Mouse (Mus musculus) cerebellum, adult 9-10 months (tissue): ENCODE data around the gene Mfap1b.
A peak's percentile ranks its signal among the peaks of the same experiment; 100 is the strongest.

Experiments used
- DNase-seq: peaks from one replicate; pipeline ENCODE4 v3.0.0; 2022

Gene Mfap1b

DNA sequence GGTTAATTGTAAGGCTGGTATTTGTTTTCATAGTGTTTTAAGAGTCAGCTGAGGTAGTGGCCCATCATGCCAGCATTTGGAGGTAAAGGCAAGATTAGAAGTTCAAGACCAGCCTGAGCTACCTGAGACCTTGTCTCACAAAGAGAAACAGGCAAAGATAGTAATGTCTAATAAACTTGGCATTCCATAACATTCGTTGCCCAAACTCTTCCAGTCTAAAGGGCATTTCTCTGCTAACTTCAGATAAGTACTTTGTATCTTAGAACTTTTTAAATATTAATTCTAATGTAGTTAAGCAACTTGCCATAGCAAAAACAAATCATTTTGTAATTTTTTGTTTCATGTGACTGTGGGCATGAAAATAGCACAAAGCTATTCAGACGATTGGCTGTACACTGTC is 50.7 kb downstream of the Mfap1b start:
- DNase-seq = no peak

DNA sequence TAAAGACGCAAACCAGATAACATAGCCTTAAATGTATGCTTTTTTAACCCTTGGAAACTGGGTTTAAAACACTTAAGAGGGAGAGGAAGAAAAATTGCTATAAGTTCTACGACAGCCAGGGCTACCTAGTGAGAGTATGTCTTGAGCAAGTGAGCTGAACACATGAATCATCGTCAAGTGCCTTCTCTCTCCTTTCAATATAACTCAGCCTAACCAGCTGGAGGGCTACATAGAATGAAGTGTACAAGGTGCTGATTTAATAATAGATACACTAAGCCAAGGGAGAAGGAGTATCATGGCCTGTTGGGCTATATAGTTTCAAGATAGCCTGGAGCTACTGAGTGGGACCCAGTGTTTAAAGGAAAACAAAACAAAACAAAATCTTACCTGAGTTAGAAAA is 55.4 kb downstream of the Mfap1b start:
- no peak for DNase-seq

DNA sequence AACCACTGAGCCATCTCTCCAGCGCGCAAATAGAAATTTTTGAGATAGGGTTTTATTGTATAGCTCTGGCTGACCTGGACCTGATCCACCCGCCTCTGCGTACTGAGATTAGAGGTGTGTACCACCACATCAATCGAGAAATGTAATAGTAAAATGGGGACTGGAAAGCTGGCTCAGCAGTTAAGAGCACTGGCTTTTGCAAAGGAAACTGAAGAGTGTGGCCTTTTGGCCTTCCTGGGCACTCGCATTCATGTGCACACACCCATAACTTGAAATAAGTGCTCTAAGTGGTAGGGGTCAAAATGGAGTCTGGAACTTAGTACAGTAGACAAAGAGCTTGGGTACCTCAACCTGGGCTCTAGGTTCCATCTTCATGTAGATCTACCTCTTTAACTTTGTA is 57.5 kb downstream of the Mfap1b start:
- no peak for DNase-seq

DNA sequence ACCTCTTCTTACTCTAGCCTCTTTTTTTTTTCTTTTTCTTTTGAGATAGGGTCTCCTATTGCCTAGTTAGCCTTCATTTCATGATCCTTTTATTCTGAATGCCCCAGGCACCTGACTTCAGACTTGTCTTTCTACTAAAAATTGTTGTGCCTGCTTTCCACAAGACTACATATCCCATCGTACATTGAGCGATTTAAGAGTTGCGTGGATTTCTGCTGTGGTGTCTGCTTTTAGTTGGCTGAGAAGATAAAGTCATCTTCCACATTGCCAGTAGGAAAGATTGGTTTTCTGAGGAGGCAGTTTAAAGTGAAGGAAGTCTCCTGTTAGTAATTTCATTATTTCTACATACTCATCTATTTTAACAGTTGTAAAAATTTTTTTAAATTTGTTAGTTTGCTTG is 58.3 kb downstream of the Mfap1b start:
- no peak for DNase-seq

DNA sequence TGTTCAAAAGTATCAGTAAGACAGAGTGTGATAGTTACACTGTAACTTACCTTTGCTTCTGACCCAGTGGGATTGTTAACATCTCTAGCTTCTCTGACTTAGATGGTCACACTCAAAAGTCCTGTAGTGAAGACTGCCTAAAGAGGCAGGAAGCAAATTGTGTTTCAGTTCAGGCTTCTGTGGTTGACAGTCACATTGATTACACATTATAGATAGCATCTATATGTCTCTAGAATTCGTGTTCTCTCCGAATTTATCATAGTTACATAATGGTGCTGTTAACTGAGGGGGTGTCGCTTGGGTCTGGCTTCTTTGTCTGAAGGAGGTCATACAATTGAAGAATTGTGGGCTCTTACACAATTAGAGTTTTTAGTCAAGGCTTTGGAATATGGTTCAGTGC is 58.8 kb downstream of the Mfap1b start:
- DNase-seq = no peak

DNA sequence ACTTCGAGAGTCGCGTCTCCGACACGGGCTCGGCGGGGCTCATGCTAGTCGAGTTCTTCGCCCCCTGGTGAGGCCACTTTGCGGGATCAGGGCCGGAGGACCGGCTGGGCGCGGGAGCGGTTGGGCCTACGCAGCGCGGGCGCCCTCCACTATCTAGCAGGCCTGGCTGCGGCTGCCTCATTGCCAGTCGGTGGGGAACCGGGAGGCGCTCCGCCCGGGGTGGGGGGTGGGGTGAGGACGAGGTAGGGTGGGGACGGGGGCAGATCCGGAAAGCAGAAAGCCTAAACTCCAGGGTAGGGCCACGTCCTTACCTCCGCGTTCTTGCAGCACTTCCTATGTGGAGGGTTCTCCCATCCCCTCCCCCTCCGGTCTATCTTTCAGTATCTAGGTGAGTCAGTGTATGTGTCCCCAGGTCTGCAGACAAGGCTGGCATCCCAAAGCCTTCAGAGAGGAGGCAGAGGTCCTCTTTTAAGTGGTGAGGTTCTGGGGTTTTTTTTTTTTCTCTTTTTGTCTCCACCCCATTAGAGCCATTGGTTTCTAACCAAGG is 59.7 kb downstream of the Mfap1b start:
- DNase-seq = peak; percentile 61

DNA sequence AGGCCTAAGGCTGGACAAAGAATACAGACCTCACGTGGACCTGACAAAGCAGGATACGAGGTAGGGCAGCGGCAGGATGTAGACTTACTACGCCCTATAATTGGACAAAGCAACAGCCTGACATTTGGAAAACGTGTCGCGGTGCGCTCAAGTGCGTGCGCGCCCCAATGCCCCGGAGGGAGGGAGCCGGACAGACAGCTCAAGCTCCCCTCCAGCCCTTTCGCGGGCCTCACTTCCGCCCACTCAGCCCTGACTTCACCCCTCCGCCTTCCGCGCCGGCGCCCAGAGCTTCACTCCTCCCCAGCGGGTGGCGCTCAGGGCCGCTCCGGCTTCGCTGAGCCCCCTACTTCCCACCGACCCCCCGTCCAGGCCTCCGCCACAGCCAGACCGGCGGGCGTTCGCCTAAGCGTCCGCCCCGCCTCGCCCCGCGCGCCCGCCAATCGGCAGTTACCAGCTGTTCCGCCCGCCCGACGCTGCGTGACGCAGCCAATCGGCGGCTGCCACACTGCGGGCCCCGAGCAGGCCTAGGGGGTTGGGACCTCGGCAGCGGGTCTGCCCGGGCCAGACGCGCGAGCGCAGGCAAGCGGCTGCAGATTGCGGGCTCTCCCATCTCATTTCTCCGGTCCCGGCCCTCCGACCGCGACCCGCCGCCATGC is 60.4 kb downstream of the Mfap1b start, which contains the start of the genes Pdia3 and Catsper2:
Gene Pdia3, plus strand, starts transcription at position 389 of the 656 bp plus-strand sequence.
Gene Catsper2, minus strand, starts transcription at position 406 of the 656 bp plus-strand sequence.
- peak; percentile 92 for DNase-seq

DNA sequence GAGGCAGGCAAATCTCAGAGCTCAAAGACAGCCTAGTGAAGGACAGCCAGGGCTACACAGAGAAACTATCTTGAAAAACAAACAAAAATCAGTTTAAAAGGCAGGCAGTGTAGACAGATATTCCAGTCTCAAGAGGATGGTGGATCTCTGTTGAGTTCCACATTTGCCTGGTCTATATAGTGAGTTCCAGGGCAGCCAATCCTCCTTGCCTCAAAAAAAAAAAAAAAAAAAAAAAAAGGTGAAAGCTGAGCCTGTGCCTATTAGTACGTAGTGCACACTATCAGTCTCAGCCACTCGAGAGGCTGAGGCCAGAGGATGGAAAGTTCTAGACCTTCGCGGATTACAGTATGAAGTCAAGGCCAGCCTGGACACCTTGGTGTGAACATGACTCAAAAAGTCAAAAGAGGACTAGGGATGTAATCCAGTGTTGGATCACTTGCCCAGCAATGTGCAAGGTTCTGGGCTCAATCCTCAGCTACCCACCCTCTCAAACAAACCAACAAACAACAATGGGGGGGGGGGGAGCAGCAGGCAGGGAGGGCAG is 61.0 kb downstream of the Mfap1b start:
- DNase-seq = no peak
